In genomic region chr2:29868949-29869645, GRCm38 (mm10) we compare ENCODE assay signal across 8 mouse cellular contexts. TPM values are rescaled to one million over a fixed set of nuclear protein-coding genes. Genes with fewer than 3 reads are reported as not detected.
DNase-seq lines count a peak whose midpoint lies in the region; ATAC-seq lines count a peak whose summit lies in the region.

TSS of gene Cercam (plus strand) at chr2:29869164.

- peaks cover 18% of the 10 kb centered on the region for H3K4me1 ChIP-seq in hindbrain, embryonic 15.5 days (replicated peaks)

- no peaks in the 10 kb centered on the region for H3K27me3 ChIP-seq in hindbrain, embryonic 15.5 days

- WGBS in hindbrain, embryonic 15.5 days = under 1% methylated on average over 35 of the region's 44 CpGs

- H3K9me3 ChIP-seq in hindbrain, embryonic 15.5 days = no peaks in the 10 kb centered on the region

- peak within 1 kb of the TSS; percentile 48 for H3K9ac ChIP-seq in hindbrain, embryonic 15.5 days

- H3K36me3 ChIP-seq in hindbrain, embryonic 15.5 days = no peaks in the 10 kb centered on the region

- H3K27ac ChIP-seq in hindbrain, embryonic 15.5 days (replicated peaks) = peak within 1 kb of the TSS; percentile 81

- DNase-seq in ZHBTc4 (ENCODE audit: low read depth, low spot score) = peak; percentile 95
- peak; percentile 81 to 84 for DNase-seq in cerebellum, postnatal 4 days (ENCODE audit: low spot score in 2 of 2)
- DNase-seq in gastrocnemius, adult 18-20 months (ENCODE audit: low spot score) = peak; percentile 87
- DNase-seq in layer of hippocampus, postnatal 36 days = peak; percentile 79 to 81
- peak; percentile 87 for DNase-seq in lung, postnatal 25 days (ENCODE audit: low spot score)
- DNase-seq in retina, adult 2 months (ENCODE audit: low read depth, low spot score) = peak; percentile 62
- peak; percentile 89 for DNase-seq in thymus, postnatal 4 days

- peak within 1 kb of the TSS; percentile 46 for H3K4me3 ChIP-seq in hindbrain, embryonic 15.5 days

- peak within 1 kb of the TSS; percentile 74 for H3K4me2 ChIP-seq in hindbrain, embryonic 15.5 days

- ATAC-seq in hindbrain, embryonic 15.5 days (ENCODE audit: low FRiP score, low read depth) = peak; percentile 92

RNA-seq across cellular contexts. Expression of gene Cercam, which starts in this region (rescaled TPM):
- total RNA-seq in gastrocnemius, adult 18-20 months (2021) = 1 to 10 TPM; 1.6 to 1.7 TPM
- polyA plus RNA-seq in hindbrain, embryonic 15.5 days (2015; fragmentation: Nextera tagmentation; extraction: Ambion mirVana) = 22.1 and 25.9 TPM in 2 replicates
- 1 to 10 TPM; 6.6 to 7.7 TPM for total RNA-seq in layer of hippocampus, postnatal 36 days (2021)

Comparison
In these comparisons a context has a peak if more than half of its experiments do, and no peak if none do; other contexts are left out.
1. Peak in every context shown above with its lines: DNase-seq, ATAC-seq, H3K4me3 ChIP-seq and H3K27ac ChIP-seq.